Mouse (Mus musculus): ENCODE measurements around the gene Ankrd24. TPM values are rescaled to one million over a fixed set of nuclear protein-coding genes. Genes with fewer than 3 reads are reported as not detected.

Gene Ankrd24
- polyA plus RNA-seq, 1 experiment from 2014 or later: 9.6 TPM

DNA sequence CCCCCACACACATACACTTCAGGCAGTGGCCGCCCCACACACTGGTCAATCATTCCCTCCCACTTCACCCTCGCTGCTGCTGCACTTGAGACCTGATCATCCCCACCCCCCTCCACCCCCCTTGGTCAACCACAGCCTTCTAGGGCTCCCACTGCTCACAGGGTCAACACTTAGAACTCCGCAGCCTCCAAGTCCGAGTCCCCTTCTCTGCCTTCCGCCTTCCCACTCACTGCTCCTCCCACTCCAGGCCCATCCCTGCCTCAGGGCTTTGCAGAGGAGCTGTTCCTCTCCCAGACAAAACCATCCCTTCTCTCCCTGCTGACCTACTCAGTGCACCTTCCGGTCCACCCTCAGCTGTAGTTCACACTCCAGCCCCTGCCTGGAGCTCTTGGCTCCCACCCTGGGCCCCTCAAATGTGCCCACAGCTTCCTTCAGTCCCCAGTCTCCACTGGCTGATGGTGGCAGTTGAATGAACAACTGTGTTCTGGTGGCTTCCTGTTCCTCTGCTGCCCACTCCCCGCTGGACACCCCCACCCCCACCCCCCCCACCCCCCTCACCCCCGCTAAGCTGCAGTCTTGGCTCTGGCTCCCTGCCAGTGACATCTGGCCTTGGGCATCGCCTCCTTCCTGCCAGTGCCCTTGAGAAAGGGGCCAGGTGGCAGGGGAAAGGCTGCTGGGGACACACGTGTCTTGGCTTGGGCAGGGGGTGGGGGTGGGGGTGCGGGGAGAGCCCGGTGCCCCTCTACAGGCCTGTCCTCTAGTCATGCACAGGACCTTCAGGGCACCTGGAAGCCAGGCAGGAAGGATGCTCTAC, 31.0 kb upstream of the Ankrd24 start:
- peaks cover 55% of the 10 kb centered on the region for H3K4me1 ChIP-seq (replicated peaks)
- H3K9me3 ChIP-seq (replicated peaks): no peaks in the 10 kb centered on the region
- ATAC-seq (ENCODE audit: insufficient number of reproducible peaks, low FRiP score): no peak
- no peaks in the 10 kb centered on the region for H3K36me3 ChIP-seq
- peak overlapping the region; percentile 43 for H3K4me3 ChIP-seq
- H3K27ac ChIP-seq (ENCODE audit: poor library complexity, severe bottlenecking): peak overlapping the region; percentile 83
- peak overlapping the region; percentile 69 for H3K9ac ChIP-seq
- peaks cover 26% of the 10 kb centered on the region for H3K27me3 ChIP-seq (replicated peaks)
- 5% methylated on average over 12 of the region's 12 CpGs for WGBS
- peak overlapping the region; percentile 71 for H3K4me2 ChIP-seq

- Histone ChIP-seq H3K4me2 (no peak overlapping the region), H3K9me3 (replicated peaks) (no peaks in the 10 kb centered on the region), H3K4me1 (replicated peaks) (peaks cover 59% of the 10 kb centered on the region), H3K27me3 (replicated peaks) (peaks cover 17% of the 10 kb centered on the region), H3K27ac (ENCODE audit: poor library complexity, severe bottlenecking) (no peak overlapping the region), H3K9ac (no peak overlapping the region), H3K4me3 (no peak overlapping the region), H3K36me3 (no peaks in the 10 kb centered on the region)
- ATAC-seq (ENCODE audit: insufficient number of reproducible peaks, low FRiP score): no peak
- WGBS: 46% methylated on average over 3 of the region's 3 CpGs
These were observed 30.0 kb upstream of the Ankrd24 start for GRCm38 (mm10) chr10:81598342-81598741.

- no peaks in the 10 kb centered on the region for H3K36me3 ChIP-seq
- no peak overlapping the region for H3K4me3 ChIP-seq
- no peak overlapping the region for H3K4me2 ChIP-seq
- H3K27ac ChIP-seq (ENCODE audit: poor library complexity, severe bottlenecking): no peak overlapping the region
- ATAC-seq (ENCODE audit: insufficient number of reproducible peaks, low FRiP score): no peak
- H3K9me3 ChIP-seq (replicated peaks): no peaks in the 10 kb centered on the region
- peaks cover 59% of the 10 kb centered on the region for H3K4me1 ChIP-seq (replicated peaks)
- WGBS: 52% methylated on average over 6 of the region's 6 CpGs
- peaks cover 12% of the 10 kb centered on the region for H3K27me3 ChIP-seq (replicated peaks)
- no peak overlapping the region for H3K9ac ChIP-seq
These were observed 29.5 kb upstream of the Ankrd24 start for GRCm38 (mm10) chr10:81598871-81599270.

DNA sequence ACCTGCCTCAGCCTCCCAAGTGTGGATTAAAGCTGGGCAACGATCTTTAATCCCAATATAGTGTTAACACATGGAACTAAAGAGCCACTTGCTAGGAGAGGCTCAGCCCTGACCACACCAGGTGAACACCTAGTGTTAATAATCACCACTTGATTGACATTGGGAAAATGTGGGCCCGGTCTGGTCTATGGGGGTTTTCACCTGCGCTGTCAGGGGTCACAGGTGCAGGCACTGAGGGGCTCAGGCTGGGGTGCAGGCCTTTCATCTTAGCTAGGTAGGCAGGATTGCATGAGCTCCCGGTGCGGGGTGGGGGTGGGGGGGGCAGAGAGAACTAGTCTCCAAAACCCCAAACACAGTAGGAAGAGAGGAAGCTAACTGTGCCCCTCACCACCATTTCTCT, 28.7 kb upstream of the Ankrd24 start:
- ATAC-seq (ENCODE audit: insufficient number of reproducible peaks, low FRiP score): no peak
- Histone ChIP-seq H3K9ac (no peak overlapping the region), H3K36me3 (no peaks in the 10 kb centered on the region), H3K4me2 (no peak overlapping the region), H3K4me3 (no peak overlapping the region), H3K4me1 (replicated peaks) (peaks cover 66% of the 10 kb centered on the region), H3K27me3 (replicated peaks) (peaks cover 6% of the 10 kb centered on the region; the same call in 1 of the 2 replicates), H3K27ac (ENCODE audit: poor library complexity, severe bottlenecking) (no peak overlapping the region), H3K9me3 (replicated peaks) (no peaks in the 10 kb centered on the region)
- 82% methylated on average over 5 of the region's 5 CpGs for WGBS

- 36% methylated on average over 10 of the region's 10 CpGs for WGBS
- Histone ChIP-seq H3K4me1 (replicated peaks) (peaks cover 68% of the 10 kb centered on the region), H3K27me3 (replicated peaks) (peaks cover 6% of the 10 kb centered on the region; the same call in 1 of the 2 replicates), H3K9ac (no peak overlapping the region), H3K4me2 (peak overlapping the region; percentile 69), H3K9me3 (replicated peaks) (no peaks in the 10 kb centered on the region), H3K27ac (ENCODE audit: poor library complexity, severe bottlenecking) (0 out of 2 replicates have a peak overlapping the region, but pooled peaks have one; percentile 59), H3K36me3 (no peaks in the 10 kb centered on the region), H3K4me3 (0 out of 2 replicates have a peak overlapping the region, but pooled peaks have one; percentile 41)
- no peak for ATAC-seq (ENCODE audit: insufficient number of reproducible peaks, low FRiP score)
These were observed 28.2 kb upstream of the Ankrd24 start for GRCm38 (mm10) chr10:81600096-81600495.

GRCm38 (mm10) chr10:81600738-81601203, 27.6 kb upstream of the Ankrd24 start, which contains the start of gene Tle6:
TSS of gene Tle6 (minus strand) at chr10:81601073.
- peak; percentile 90 for ATAC-seq (ENCODE audit: insufficient number of reproducible peaks, low FRiP score)
- under 1% methylated on average over 28 of the region's 28 CpGs for WGBS
- 0 out of 2 replicates have a peak within 1 kb of the TSS, but pooled peaks have one; percentile 46 for H3K9ac ChIP-seq
- no peaks in the 10 kb centered on the region for H3K27me3 ChIP-seq (replicated peaks)
- no peaks in the 10 kb centered on the region for H3K9me3 ChIP-seq (replicated peaks)
- H3K36me3 ChIP-seq: no peaks in the 10 kb centered on the region
- H3K4me2 ChIP-seq: peak within 1 kb of the TSS; percentile 69
- H3K4me1 ChIP-seq (replicated peaks): peaks cover 61% of the 10 kb centered on the region
- H3K27ac ChIP-seq (ENCODE audit: poor library complexity, severe bottlenecking): peak within 1 kb of the TSS; percentile 59; the same call in 1 of the 2 replicates
- H3K4me3 ChIP-seq: peak within 1 kb of the TSS; percentile 41

- no peak for ATAC-seq (ENCODE audit: insufficient number of reproducible peaks, low FRiP score)
- H3K9me3 ChIP-seq (replicated peaks): no peaks in the 10 kb centered on the region
- peak overlapping the region; percentile 41 for H3K4me3 ChIP-seq
- H3K36me3 ChIP-seq: no peaks in the 10 kb centered on the region
- peak overlapping the region; percentile 69 for H3K4me2 ChIP-seq
- H3K4me1 ChIP-seq (replicated peaks): peaks cover 55% of the 10 kb centered on the region
- 27% methylated on average over 7 of the region's 7 CpGs for WGBS
- H3K27ac ChIP-seq (ENCODE audit: poor library complexity, severe bottlenecking): peak overlapping the region; percentile 34; the same call in 1 of the 2 replicates
- 0 out of 2 replicates have a peak overlapping the region, but pooled peaks have one; percentile 34 for H3K9ac ChIP-seq
- H3K27me3 ChIP-seq (replicated peaks): no peaks in the 10 kb centered on the region
These were observed 26.9 kb upstream of the Ankrd24 start for GRCm38 (mm10) chr10:81601396-81601905.

DNA sequence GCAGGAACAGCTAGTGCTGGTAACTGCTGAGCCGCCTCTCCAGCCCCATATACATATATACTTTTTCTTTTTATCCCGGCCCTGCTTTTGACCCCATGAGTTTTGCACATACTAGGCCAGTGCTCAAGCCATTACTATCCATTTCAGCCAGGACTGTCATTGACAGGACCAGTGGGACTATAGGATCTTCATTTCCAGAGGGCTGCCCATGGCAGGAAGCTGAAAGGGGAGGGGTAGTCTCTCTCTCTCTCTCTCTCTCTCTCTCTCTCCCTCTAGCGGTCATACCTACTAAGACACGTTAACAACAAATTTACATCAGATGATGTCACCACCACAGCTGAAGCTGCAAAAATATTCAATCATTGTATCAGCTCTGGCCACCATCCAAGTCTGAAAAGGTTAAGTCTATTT, 25.6 kb upstream of the Ankrd24 start:
- H3K9me3 ChIP-seq (replicated peaks): no peaks in the 10 kb centered on the region
- no peak overlapping the region for H3K4me2 ChIP-seq
- H3K4me1 ChIP-seq (replicated peaks): peaks cover 46% of the 10 kb centered on the region
- no peak overlapping the region for H3K27ac ChIP-seq (ENCODE audit: poor library complexity, severe bottlenecking)
- no peaks in the 10 kb centered on the region for H3K27me3 ChIP-seq (replicated peaks)
- H3K4me3 ChIP-seq: no peak overlapping the region
- WGBS: 29% methylated on average over 4 of the region's 4 CpGs
- no peak for ATAC-seq (ENCODE audit: insufficient number of reproducible peaks, low FRiP score)
- H3K36me3 ChIP-seq: no peaks in the 10 kb centered on the region
- no peak overlapping the region for H3K9ac ChIP-seq

DNA sequence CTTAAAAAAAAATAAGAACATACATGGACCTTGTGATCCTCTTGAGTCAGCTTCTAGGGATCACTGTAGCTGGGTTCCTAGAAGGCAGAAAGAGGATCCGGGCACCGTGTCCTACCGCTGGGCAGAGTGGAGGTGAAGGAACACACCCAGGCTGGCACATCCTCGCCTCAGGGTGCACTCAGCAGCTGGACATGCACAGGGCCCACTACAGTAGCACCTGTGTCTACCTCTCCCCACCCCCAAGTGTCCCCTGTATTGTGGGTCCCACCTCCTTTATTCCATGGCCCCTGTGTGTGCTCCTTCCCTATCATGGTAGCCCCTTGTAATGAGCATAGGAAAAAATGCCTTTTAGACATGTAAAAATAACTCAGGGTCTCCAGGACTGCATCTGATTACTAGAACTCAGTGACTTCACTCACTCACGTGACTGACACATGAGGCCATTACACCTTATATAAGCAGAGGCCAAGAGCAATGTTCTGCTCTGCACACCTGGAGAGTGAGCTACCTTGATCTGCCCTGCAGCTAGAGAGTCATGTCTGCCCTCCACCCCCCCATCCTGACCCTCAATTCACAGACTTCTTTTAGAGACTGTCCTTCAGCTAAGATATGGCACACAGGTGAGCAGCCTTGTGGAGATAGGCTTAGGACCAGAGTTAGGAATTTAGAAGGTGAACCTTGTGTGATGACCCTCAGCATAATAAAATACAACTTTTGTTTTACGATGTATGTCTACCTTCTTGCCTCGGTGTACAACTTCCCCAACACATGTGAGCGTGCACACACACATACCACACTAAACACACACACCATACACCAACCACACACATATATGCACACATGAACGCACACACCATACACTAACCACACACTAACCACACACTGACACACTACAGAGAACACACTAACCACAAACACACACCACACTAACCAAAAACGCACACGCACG, 24.0 kb upstream of the Ankrd24 start:
- Histone ChIP-seq H3K27ac (ENCODE audit: poor library complexity, severe bottlenecking) (no peak overlapping the region), H3K9me3 (replicated peaks) (no peaks in the 10 kb centered on the region), H3K4me1 (replicated peaks) (peaks cover 39% of the 10 kb centered on the region), H3K27me3 (replicated peaks) (no peaks in the 10 kb centered on the region), H3K9ac (peak overlapping the region; percentile 46; the same call in 1 of the 2 replicates), H3K36me3 (peaks cover 7% of the 10 kb centered on the region), H3K4me2 (peak overlapping the region; percentile 75), H3K4me3 (peak overlapping the region; percentile 18; the same call in 1 of the 2 replicates)
- 70% methylated on average over 12 of the region's 12 CpGs for WGBS
- ATAC-seq (ENCODE audit: insufficient number of reproducible peaks, low FRiP score): no peak

GRCm38 (mm10) chr10:81604968-81605665, 23.2 kb upstream of the Ankrd24 start:
- peaks cover 34% of the 10 kb centered on the region for H3K4me1 ChIP-seq (replicated peaks)

More at GRCm38 (mm10) chr10:81604968-81605665, 23.2 kb upstream of the Ankrd24 start:
- ATAC-seq (ENCODE audit: insufficient number of reproducible peaks, low FRiP score): 0 out of 2 replicates have a peak, but pooled peaks have one; percentile 24
- Histone ChIP-seq H3K4me2 (peak overlapping the region; percentile 75), H3K36me3 (peaks cover 8% of the 10 kb centered on the region), H3K27ac (ENCODE audit: poor library complexity, severe bottlenecking) (peak overlapping the region; percentile 96), H3K9ac (peak overlapping the region; percentile 66), H3K9me3 (replicated peaks) (no peaks in the 10 kb centered on the region), H3K4me3 (peak overlapping the region; percentile 57), H3K27me3 (replicated peaks) (no peaks in the 10 kb centered on the region)
- WGBS: 18% methylated on average over 29 of the region's 29 CpGs

Data from heart, embryonic 12.5 days (tissue).